Mouse (Mus musculus): ENCODE data around the gene P2rx6. TPM values are rescaled to one million over a fixed set of nuclear protein-coding genes. Genes with fewer than 3 reads are reported as not detected.
A peak's percentile ranks its signal among the peaks of the same experiment; 100 is the strongest.

The P2rx6 gene
- polyA plus RNA-seq, 1 experiment from 2014 or later, result 3.3 TPM

GRCm38 (mm10) chr16:17528276-17528675, 33.4 kb upstream of the P2rx6 start:
- Histone ChIP-seq H3K36me3 (ENCODE audit: insufficient read depth, low read length) (peaks cover 39% of the 10 kb centered on the region), H3K9ac (replicated peaks; ENCODE audit: low read depth) (no peak overlapping the region)

GRCm38 (mm10) chr16:17529981-17530586, 31.6 kb upstream of the P2rx6 start:
- Histone ChIP-seq H3K9ac (replicated peaks; ENCODE audit: low read depth) (peak overlapping the region; percentile 77), H3K27me3 (replicated peaks; ENCODE audit: insufficient read depth, low read length) (no peaks in the 10 kb centered on the region), H3K4me2 (replicated peaks; ENCODE audit: low read depth, low read length) (peak overlapping the region; percentile 88), H3K4me1 (ENCODE audit: insufficient read depth, low read depth, low read length) (peaks cover 10% of the 10 kb centered on the region; the same call in 1 of the 2 replicates), H3K9me3 (ENCODE audit: low read length) (no peaks in the 10 kb centered on the region), H3K4me3 (ENCODE audit: low read depth, low read length) (peak overlapping the region; percentile 66), H3K27ac (ENCODE audit: low read length) (peak overlapping the region; percentile 98), H3K36me3 (ENCODE audit: insufficient read depth, low read length) (peaks cover 26% of the 10 kb centered on the region)
- 11% methylated on average over 17 of the region's 17 CpGs for WGBS
- no peak for ATAC-seq
- TF ChIP-seq EP300 (IDR thresholded peaks at IDR 0.05), result no peak
- TF ChIP-seq CTCF (IDR thresholded peaks at IDR 0.05), result no peak
- peak; percentile 21 for DNase-seq (ENCODE audit: low spot score)

More at GRCm38 (mm10) chr16:17528276-17528675, 33.4 kb upstream of the P2rx6 start:
- H3K4me2 ChIP-seq (replicated peaks; ENCODE audit: low read depth, low read length), result no peak overlapping the region
- TF ChIP-seq EP300 (IDR thresholded peaks at IDR 0.05), result no peak
- no peak for TF ChIP-seq CTCF (IDR thresholded peaks at IDR 0.05)
- H3K4me3 ChIP-seq (ENCODE audit: low read depth, low read length), result no peak overlapping the region
- H3K27ac ChIP-seq (ENCODE audit: low read length), result no peak overlapping the region
- peaks cover 10% of the 10 kb centered on the region; the same call in 1 of the 2 replicates for H3K4me1 ChIP-seq (ENCODE audit: insufficient read depth, low read depth, low read length)
- 89% methylated on average over 13 of the region's 13 CpGs for WGBS
- H3K9me3 ChIP-seq (ENCODE audit: low read length), result no peaks in the 10 kb centered on the region
- DNase-seq (ENCODE audit: low spot score), result no peak
- no peak for ATAC-seq
- H3K27me3 ChIP-seq (replicated peaks; ENCODE audit: insufficient read depth, low read length), result no peaks in the 10 kb centered on the region

- peak; percentile 78; the same call in 1 of the 2 replicates for TF ChIP-seq EP300 (IDR thresholded peaks at IDR 0.05)
- TF ChIP-seq CTCF (IDR thresholded peaks at IDR 0.05), result 0 out of 2 replicates have a peak, but pooled peaks have one; percentile 1
- H3K4me2 ChIP-seq (replicated peaks; ENCODE audit: low read depth, low read length), result peak within 1 kb of the TSS; percentile 88
- peaks cover 10% of the 10 kb centered on the region; the same call in 1 of the 2 replicates for H3K4me1 ChIP-seq (ENCODE audit: insufficient read depth, low read depth, low read length)
- peak within 1 kb of the TSS; percentile 77 for H3K9ac ChIP-seq (replicated peaks; ENCODE audit: low read depth)
- 0% methylated on average over 61 of the region's 67 CpGs for WGBS
- peak; percentile 98 for DNase-seq (ENCODE audit: low spot score)
- no peaks in the 10 kb centered on the region for H3K9me3 ChIP-seq (ENCODE audit: low read length)
- H3K4me3 ChIP-seq (ENCODE audit: low read depth, low read length), result peak within 1 kb of the TSS; percentile 66
- no peaks in the 10 kb centered on the region for H3K27me3 ChIP-seq (replicated peaks; ENCODE audit: insufficient read depth, low read length)
- peak; percentile 98 for ATAC-seq
- peak within 1 kb of the TSS; percentile 98 for H3K27ac ChIP-seq (ENCODE audit: low read length)
- H3K36me3 ChIP-seq (ENCODE audit: insufficient read depth, low read length), result peaks cover 26% of the 10 kb centered on the region
Observed at GRCm38 (mm10) chr16:17530640-17531288, 30.9 kb upstream of the P2rx6 start, which contains the start of gene Thap7. Thap7 (minus strand) TSS chr16:17531136.

GRCm38 (mm10) chr16:17532271-17532670, 29.4 kb upstream of the P2rx6 start:
- Histone ChIP-seq H3K9ac (replicated peaks; ENCODE audit: low read depth) (no peak overlapping the region), H3K27ac (ENCODE audit: low read length) (no peak overlapping the region), H3K4me1 (ENCODE audit: insufficient read depth, low read depth, low read length) (peaks cover 10% of the 10 kb centered on the region; the same call in 1 of the 2 replicates), H3K4me2 (replicated peaks; ENCODE audit: low read depth, low read length) (no peak overlapping the region), H3K27me3 (replicated peaks; ENCODE audit: insufficient read depth, low read length) (no peaks in the 10 kb centered on the region), H3K9me3 (ENCODE audit: low read length) (no peaks in the 10 kb centered on the region), H3K4me3 (ENCODE audit: low read depth, low read length) (no peak overlapping the region), H3K36me3 (ENCODE audit: insufficient read depth, low read length) (peaks cover 14% of the 10 kb centered on the region)
- no peak for ATAC-seq
- WGBS, result 55% methylated on average over 4 of the region's 4 CpGs
- peak; percentile 26 for DNase-seq (ENCODE audit: low spot score)
- peak; percentile 66 for TF ChIP-seq CTCF (IDR thresholded peaks at IDR 0.05)
- no peak for TF ChIP-seq EP300 (IDR thresholded peaks at IDR 0.05)

GRCm38 (mm10) chr16:17532676-17533329, 28.9 kb upstream of the P2rx6 start:
- TF ChIP-seq CTCF (IDR thresholded peaks at IDR 0.05), result no peak
- TF ChIP-seq EP300 (IDR thresholded peaks at IDR 0.05), result no peak
- Histone ChIP-seq H3K4me2 (replicated peaks; ENCODE audit: low read depth, low read length) (no peak overlapping the region), H3K36me3 (ENCODE audit: insufficient read depth, low read length) (peaks cover 10% of the 10 kb centered on the region), H3K4me3 (ENCODE audit: low read depth, low read length) (no peak overlapping the region), H3K27me3 (replicated peaks; ENCODE audit: insufficient read depth, low read length) (no peaks in the 10 kb centered on the region), H3K4me1 (ENCODE audit: insufficient read depth, low read depth, low read length) (peaks cover 10% of the 10 kb centered on the region; the same call in 1 of the 2 replicates), H3K9ac (replicated peaks; ENCODE audit: low read depth) (no peak overlapping the region), H3K9me3 (ENCODE audit: low read length) (no peaks in the 10 kb centered on the region), H3K27ac (ENCODE audit: low read length) (no peak overlapping the region)
- 70% methylated on average over 14 of the region's 14 CpGs for WGBS
- ATAC-seq, result no peak
- no peak for DNase-seq (ENCODE audit: low spot score)

GRCm38 (mm10) chr16:17536584-17536983, 25.1 kb upstream of the P2rx6 start:
- no peak overlapping the region for H3K9ac ChIP-seq (replicated peaks; ENCODE audit: low read depth)
- H3K27me3 ChIP-seq (replicated peaks; ENCODE audit: insufficient read depth, low read length), result no peaks in the 10 kb centered on the region
- no peaks in the 10 kb centered on the region for H3K9me3 ChIP-seq (ENCODE audit: low read length)
- TF ChIP-seq EP300 (IDR thresholded peaks at IDR 0.05) (no peak), CTCF (IDR thresholded peaks at IDR 0.05) (no peak)
- 91% methylated on average over 3 of the region's 3 CpGs for WGBS
- ATAC-seq (no peak), DNase-seq (ENCODE audit: low spot score) (no peak)
- no peak overlapping the region for H3K27ac ChIP-seq (ENCODE audit: low read length)
- no peak overlapping the region for H3K4me2 ChIP-seq (replicated peaks; ENCODE audit: low read depth, low read length)
- H3K4me3 ChIP-seq (ENCODE audit: low read depth, low read length), result no peak overlapping the region
- peaks cover 2% of the 10 kb centered on the region; the same call in 1 of the 2 replicates for H3K4me1 ChIP-seq (ENCODE audit: insufficient read depth, low read depth, low read length)
- H3K36me3 ChIP-seq (ENCODE audit: insufficient read depth, low read length), result no peaks in the 10 kb centered on the region
